Mouse (Mus musculus) myocyte (in vitro differentiated cells): ENCODE results near the gene Smap2. TPM values are rescaled to one million over a fixed set of nuclear protein-coding genes. Genes with fewer than 3 reads are reported as not detected.

Experiments used
- H3K27me3 ChIP-seq: one replicate; pipeline ENCODE4 v1.6.1; 2011; ENCODE audit not compliant: control insufficient read depth, insufficient read depth, insufficient read length
- H3K36me3 ChIP-seq: one replicate; pipeline ENCODE4 v1.6.1; 2011; ENCODE audit not compliant: control insufficient read depth, insufficient read depth
- H3K4me2 ChIP-seq: one replicate; pipeline ENCODE4 v1.6.1; 2011; ENCODE audit warnings: low read depth, control low read depth
- H3K4me3 ChIP-seq: one replicate; pipeline ENCODE4 v1.5.1; 2011; ENCODE audit warnings: mild to moderate bottlenecking, control low read depth, moderate library complexity
- H3K79me2 ChIP-seq: one replicate; pipeline ENCODE4 v1.6.1; 2011; ENCODE audit not compliant: control insufficient read depth, insufficient read depth
- H3ac ChIP-seq: one replicate; pipeline ENCODE4 v1.6.1; 2011; ENCODE audit not compliant: control insufficient read depth, insufficient read length
- CEBPB ChIP-seq: IDR thresholded peaks from 2 replicates; pipeline ENCODE4 v1.6.1; 2011; ENCODE audit warnings: mild to moderate bottlenecking, moderate library complexity; ENCODE audit not compliant: poor library complexity, insufficient read depth, severe bottlenecking
- E2F4 ChIP-seq: IDR thresholded peaks from one replicate; pipeline ENCODE4 v1.6.1; 2011; ENCODE audit warnings: mild to moderate bottlenecking, control low read depth, moderate library complexity; ENCODE audit not compliant: insufficient read depth
- MAX ChIP-seq: IDR thresholded peaks from one replicate; pipeline ENCODE4 v1.6.1; 2011; ENCODE audit warnings: low read depth, mild to moderate bottlenecking, control low read depth
- MYOD1 ChIP-seq, 3 experiments: IDR thresholded peaks; one replicate each; pipeline ENCODE4 v1.6.1; 2011; ENCODE audit warnings: control low read depth in 2 of 3, low read depth in 2 of 3, mild to moderate bottlenecking in 2 of 3, moderate library complexity in 1 of 3; ENCODE audit not compliant: insufficient read length in 2 of 3, control insufficient read depth in 1 of 3
- MYOG ChIP-seq, 3 experiments: IDR thresholded peaks; one replicate each; pipeline ENCODE4 v1.6.1; 2011; ENCODE audit warnings: control low read depth in 2 of 3, low read depth in 2 of 3, mild to moderate bottlenecking in 2 of 3; ENCODE audit not compliant: insufficient read length in 2 of 3, control insufficient read depth in 1 of 3, insufficient read depth in 1 of 3
- POLR2A ChIP-seq: IDR thresholded peaks from one replicate; pipeline ENCODE4 v1.6.1; 2011; ENCODE audit warnings: low read depth, mild to moderate bottlenecking, control low read depth, moderate library complexity; ENCODE audit not compliant: insufficient read length
- POLR2AphosphoS2 ChIP-seq: IDR thresholded peaks from one replicate; pipeline ENCODE4 v1.6.1; 2011; ENCODE audit warnings: low read depth, control low read depth; ENCODE audit not compliant: insufficient read length
- REST ChIP-seq: IDR thresholded peaks from one replicate; pipeline ENCODE4 v1.6.1; 2011; ENCODE audit warnings: mild to moderate bottlenecking, control low read depth, moderate library complexity; ENCODE audit not compliant: insufficient read depth, insufficient read length
- SRF ChIP-seq: IDR thresholded peaks from one replicate; pipeline ENCODE4 v1.6.1; 2011; ENCODE audit warnings: low read depth; ENCODE audit not compliant: control insufficient read depth, insufficient read length
- TCF12 ChIP-seq: IDR thresholded peaks from one replicate; pipeline ENCODE4 v1.6.1; 2011; ENCODE audit warnings: mild to moderate bottlenecking, control low read depth; ENCODE audit not compliant: poor library complexity, insufficient read depth, severe bottlenecking
- TCF3 ChIP-seq: IDR thresholded peaks from one replicate; pipeline ENCODE4 v1.6.1; 2011; ENCODE audit warnings: low read depth, control low read depth; ENCODE audit not compliant: insufficient read length
- USF1 ChIP-seq: IDR thresholded peaks from one replicate; pipeline ENCODE4 v1.6.1; 2011; ENCODE audit warnings: low read depth, mild to moderate bottlenecking, control low read depth, moderate library complexity
- polyA plus RNA-seq: library from polyadenylated mRNA; unstranded; fragments of >200 nt; fragmentation: generic; extraction: Trizol; gene quantifications from one replicate; pipeline ENCODE4 v1.2.1, GENCODE M21; 2012; ENCODE audit warnings: missing spikeins

Smap2 gene
- polyA plus RNA-seq, 1 experiment: 31.3 TPM

GRCm38 (mm10) chr4:120969382-120970146 is 47.5 kb downstream of the Smap2 start:
- Histone ChIP-seq H3K36me3 (peaks cover 22% of the 10 kb centered on the region), H3K4me2 (no peak overlapping the region)
- TF ChIP-seq POLR2A (no peak), MYOG (IDR thresholded peaks at IDR 0.05; ENCODE audit: control insufficient read depth in 1 of 3, insufficient read depth in 1 of 3, insufficient read length in 2 of 3, low read depth in 2 of 3) (no peak), TCF12 (no peak), CEBPB (no peak), SRF (no peak), POLR2AphosphoS2 (no peak), E2F4 (no peak), REST (no peak), TCF3 (no peak), MAX (no peak), MYOD1 (IDR thresholded peaks at IDR 0.05; ENCODE audit: control insufficient read depth in 1 of 3, insufficient read length in 2 of 3, low read depth in 2 of 3) (no peak), USF1 (no peak)

DNA sequence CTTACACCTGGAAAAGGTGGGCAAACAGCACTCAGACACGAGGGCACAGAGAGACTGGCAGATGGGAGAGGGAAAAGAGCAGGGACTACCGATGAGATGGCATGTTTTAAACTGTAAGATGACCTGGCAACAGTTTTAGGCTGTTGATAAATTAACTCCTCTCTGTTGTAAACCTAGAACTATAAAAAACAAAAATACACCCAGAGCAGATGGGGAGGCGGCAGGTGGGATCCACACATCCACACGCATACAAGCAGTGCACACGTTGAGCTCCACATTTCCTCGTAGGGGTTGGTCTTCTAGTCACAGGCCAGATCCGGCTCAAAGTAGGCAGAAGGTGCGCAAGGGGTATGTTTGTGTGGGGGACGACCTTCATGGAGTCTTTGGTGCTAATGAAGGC is 48.6 kb downstream of the Smap2 start:
- H3K4me3 ChIP-seq: no peak overlapping the region
- TF ChIP-seq CEBPB (no peak), USF1 (no peak), POLR2AphosphoS2 (no peak), MYOG (IDR thresholded peaks at IDR 0.05; ENCODE audit: control insufficient read depth in 1 of 3, insufficient read depth in 1 of 3, insufficient read length in 2 of 3, low read depth in 2 of 3) (no peak), MYOD1 (IDR thresholded peaks at IDR 0.05; ENCODE audit: control insufficient read depth in 1 of 3, insufficient read length in 2 of 3, low read depth in 2 of 3) (no peak), E2F4 (no peak), MAX (no peak), POLR2A (no peak)
- H3K36me3 ChIP-seq: peaks cover 16% of the 10 kb centered on the region
- no peak overlapping the region for H3ac ChIP-seq
- H3K4me2 ChIP-seq: no peak overlapping the region
- no peaks in the 10 kb centered on the region for H3K27me3 ChIP-seq
- no peaks in the 10 kb centered on the region for H3K79me2 ChIP-seq

More at GRCm38 (mm10) chr4:120969382-120970146, 47.5 kb downstream of the Smap2 start:
- no peak overlapping the region for H3K4me3 ChIP-seq
- no peaks in the 10 kb centered on the region for H3K27me3 ChIP-seq
- no peak overlapping the region for H3ac ChIP-seq
- H3K79me2 ChIP-seq: no peaks in the 10 kb centered on the region

DNA sequence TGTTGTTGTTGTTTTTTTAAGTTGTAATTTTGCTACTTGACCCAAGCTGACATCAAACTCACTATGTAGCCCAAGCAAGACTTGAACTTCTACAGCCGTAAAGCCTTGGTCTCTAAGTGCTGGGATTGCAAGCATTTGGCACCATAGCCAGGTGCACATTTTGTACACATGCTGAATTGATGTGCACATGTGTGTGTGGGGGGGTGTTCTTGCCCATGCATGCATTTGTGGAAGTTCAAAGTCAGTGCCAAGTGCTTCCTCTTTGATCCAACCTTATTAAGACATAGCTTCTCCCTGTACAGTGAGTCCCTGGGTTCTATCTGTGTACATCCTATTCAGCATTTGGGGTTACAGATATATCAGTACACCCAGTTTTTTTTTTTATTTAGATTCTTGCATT is 61.5 kb downstream of the Smap2 start:
- no peaks in the 10 kb centered on the region for H3K79me2 ChIP-seq
- TF ChIP-seq POLR2A: no peak
- no peak for TF ChIP-seq SRF
- TF ChIP-seq TCF12: no peak
- TF ChIP-seq CEBPB: no peak
- TF ChIP-seq TCF3: no peak
- no peak for TF ChIP-seq MYOG (IDR thresholded peaks at IDR 0.05; ENCODE audit: control insufficient read depth in 1 of 3, insufficient read depth in 1 of 3, insufficient read length in 2 of 3, low read depth in 2 of 3)
- TF ChIP-seq MYOD1 (IDR thresholded peaks at IDR 0.05; ENCODE audit: control insufficient read depth in 1 of 3, insufficient read length in 2 of 3, low read depth in 2 of 3): no peak
- no peak for TF ChIP-seq MAX
- no peak for TF ChIP-seq E2F4
- TF ChIP-seq USF1: no peak
- TF ChIP-seq REST: no peak
- TF ChIP-seq POLR2AphosphoS2: no peak
- no peaks in the 10 kb centered on the region for H3K36me3 ChIP-seq
- H3K27me3 ChIP-seq: no peaks in the 10 kb centered on the region
- no peak overlapping the region for H3ac ChIP-seq
- H3K4me2 ChIP-seq: no peak overlapping the region
- no peak overlapping the region for H3K4me3 ChIP-seq

DNA sequence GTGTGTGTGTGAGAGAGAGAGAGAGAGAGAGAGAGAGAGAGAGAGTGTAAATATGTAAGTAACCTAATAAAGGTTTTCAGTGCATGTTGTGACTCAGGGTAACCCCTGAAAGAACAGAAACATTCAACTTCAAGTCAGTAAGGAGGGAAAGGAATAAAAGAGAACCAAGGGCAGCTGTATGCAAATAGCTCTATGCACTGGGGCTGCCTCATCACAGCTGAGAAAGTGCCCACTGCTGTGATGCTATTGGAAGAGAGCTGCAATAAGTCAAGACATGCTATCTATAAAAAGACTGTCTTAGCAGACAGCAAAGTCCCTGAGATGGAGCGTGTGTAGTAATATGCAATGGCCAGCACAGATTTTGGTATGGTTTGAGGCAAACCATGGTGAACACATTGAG is 63.4 kb downstream of the Smap2 start:
- Histone ChIP-seq H3ac (no peak overlapping the region), H3K79me2 (no peaks in the 10 kb centered on the region), H3K27me3 (no peaks in the 10 kb centered on the region), H3K36me3 (peaks cover 1% of the 10 kb centered on the region), H3K4me3 (no peak overlapping the region), H3K4me2 (no peak overlapping the region)
- no peak for TF ChIP-seq CEBPB
- no peak for TF ChIP-seq POLR2AphosphoS2
- TF ChIP-seq MAX: no peak
- no peak for TF ChIP-seq TCF12
- TF ChIP-seq E2F4: no peak
- no peak for TF ChIP-seq SRF
- TF ChIP-seq TCF3: no peak

DNA sequence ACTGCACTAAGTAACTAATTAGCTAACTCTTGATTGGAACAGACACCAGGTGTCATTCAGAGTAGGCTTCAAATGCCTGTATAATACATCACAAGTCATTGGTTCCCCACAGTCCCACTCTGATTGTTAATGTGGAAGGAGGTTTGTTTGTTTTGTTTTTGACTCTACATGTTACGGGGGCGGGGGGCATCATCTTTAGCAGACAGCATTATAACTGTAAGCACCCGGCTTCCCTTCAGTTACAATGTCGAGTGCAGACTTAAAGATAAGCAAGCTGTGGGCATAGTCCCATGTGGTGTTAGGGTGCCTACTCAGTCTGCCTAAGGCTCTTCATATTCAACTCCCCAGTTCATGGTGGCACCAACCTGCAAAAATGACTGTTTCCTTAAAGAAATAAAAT is 64.0 kb downstream of the Smap2 start:
- H3K36me3 ChIP-seq: peaks cover 4% of the 10 kb centered on the region
- no peak overlapping the region for H3K4me2 ChIP-seq
- H3ac ChIP-seq: no peak overlapping the region
- H3K79me2 ChIP-seq: no peaks in the 10 kb centered on the region
- TF ChIP-seq CEBPB (no peak), TCF3 (no peak), POLR2AphosphoS2 (no peak), USF1 (no peak), MYOG (IDR thresholded peaks at IDR 0.05; ENCODE audit: control insufficient read depth in 1 of 3, insufficient read depth in 1 of 3, insufficient read length in 2 of 3, low read depth in 2 of 3) (no peak), SRF (no peak), MYOD1 (IDR thresholded peaks at IDR 0.05; ENCODE audit: control insufficient read depth in 1 of 3, insufficient read length in 2 of 3, low read depth in 2 of 3) (no peak), REST (no peak), POLR2A (no peak), MAX (no peak), E2F4 (no peak), TCF12 (no peak)
- H3K4me3 ChIP-seq: no peak overlapping the region
- H3K27me3 ChIP-seq: no peaks in the 10 kb centered on the region
